Mouse (Mus musculus): ENCODE results near the gene Rps11. TPM values are rescaled to one million over a fixed set of nuclear protein-coding genes. Genes with fewer than 3 reads are reported as not detected.

The Rps11 gene
- polyA plus RNA-seq, 1 experiment from 2014 or later = 1,523 TPM

- Histone ChIP-seq H3K9ac (no peak overlapping the region), H3K27me3 (peaks cover 58% of the 10 kb centered on the region), H3K4me3 (replicated peaks) (peak overlapping the region; percentile 47; the same call in 1 of the 2 replicates), H3K9me3 (replicated peaks) (no peaks in the 10 kb centered on the region), H3K4me2 (replicated peaks) (0 out of 2 replicates have a peak overlapping the region, but pooled peaks have one; percentile 81), H3K27ac (replicated peaks) (no peak overlapping the region), H3K4me1 (peaks cover 21% of the 10 kb centered on the region), H3K36me3 (peaks cover 26% of the 10 kb centered on the region)
- no peak for ATAC-seq (ENCODE audit: insufficient number of reproducible peaks, low FRiP score, low TSS enrichment, low read depth)
- WGBS = 73% methylated on average over 9 of the region's 9 CpGs
Measured at GRCm38 (mm10) chr7:45162996-45163615, 38.9 kb upstream of the Rps11 start.

GRCm38 (mm10) chr7:45162551-45162950 is 38.3 kb upstream of the Rps11 start:
- Histone ChIP-seq H3K36me3 (peaks cover 27% of the 10 kb centered on the region), H3K9me3 (replicated peaks) (no peaks in the 10 kb centered on the region), H3K9ac (no peak overlapping the region), H3K4me3 (replicated peaks) (peak overlapping the region; percentile 47), H3K4me1 (peaks cover 21% of the 10 kb centered on the region), H3K4me2 (replicated peaks) (peak overlapping the region; percentile 81), H3K27ac (replicated peaks) (no peak overlapping the region), H3K27me3 (peaks cover 52% of the 10 kb centered on the region)
- ATAC-seq (ENCODE audit: insufficient number of reproducible peaks, low FRiP score, low TSS enrichment, low read depth) = no peak
- WGBS = 21% methylated on average over 6 of the region's 6 CpGs

- Histone ChIP-seq H3K4me1 (peaks cover 21% of the 10 kb centered on the region), H3K9me3 (replicated peaks) (no peaks in the 10 kb centered on the region), H3K27ac (replicated peaks) (peak overlapping the region; percentile 55), H3K4me3 (replicated peaks) (peak overlapping the region; percentile 47), H3K27me3 (peaks cover 45% of the 10 kb centered on the region), H3K4me2 (replicated peaks) (peak overlapping the region; percentile 81), H3K9ac (no peak overlapping the region), H3K36me3 (peaks cover 27% of the 10 kb centered on the region)
- peak; percentile 89 for ATAC-seq (ENCODE audit: insufficient number of reproducible peaks, low FRiP score, low TSS enrichment, low read depth)
- WGBS = 3% methylated on average over 35 of the region's 35 CpGs
Measured at GRCm38 (mm10) chr7:45161612-45162473, 37.6 kb upstream of the Rps11 start.

- WGBS = 91% methylated on average over 3 of the region's 3 CpGs
- Histone ChIP-seq H3K9ac (no peak overlapping the region), H3K4me3 (replicated peaks) (no peak overlapping the region), H3K4me1 (peaks cover 21% of the 10 kb centered on the region), H3K4me2 (replicated peaks) (no peak overlapping the region), H3K27ac (replicated peaks) (no peak overlapping the region), H3K27me3 (peaks cover 35% of the 10 kb centered on the region), H3K9me3 (replicated peaks) (no peaks in the 10 kb centered on the region), H3K36me3 (peaks cover 31% of the 10 kb centered on the region)
- ATAC-seq (ENCODE audit: insufficient number of reproducible peaks, low FRiP score, low TSS enrichment, low read depth) = no peak
Measured at GRCm38 (mm10) chr7:45160866-45161265, 36.6 kb upstream of the Rps11 start.

GRCm38 (mm10) chr7:45160316-45160800 is 36.1 kb upstream of the Rps11 start:
- WGBS = 91% methylated on average over 6 of the region's 6 CpGs
- H3K27me3 ChIP-seq = peaks cover 30% of the 10 kb centered on the region
- no peak overlapping the region for H3K9ac ChIP-seq
- no peak overlapping the region for H3K27ac ChIP-seq (replicated peaks)
- peaks cover 31% of the 10 kb centered on the region for H3K36me3 ChIP-seq
- H3K4me3 ChIP-seq (replicated peaks) = no peak overlapping the region
- ATAC-seq (ENCODE audit: insufficient number of reproducible peaks, low FRiP score, low TSS enrichment, low read depth) = no peak
- no peak overlapping the region for H3K4me2 ChIP-seq (replicated peaks)
- H3K9me3 ChIP-seq (replicated peaks) = no peaks in the 10 kb centered on the region
- H3K4me1 ChIP-seq = peaks cover 24% of the 10 kb centered on the region

GRCm38 (mm10) chr7:45158991-45159390 is 34.8 kb upstream of the Rps11 start:
- no peaks in the 10 kb centered on the region for H3K9me3 ChIP-seq (replicated peaks)
- H3K27ac ChIP-seq (replicated peaks) = no peak overlapping the region
- peaks cover 31% of the 10 kb centered on the region for H3K36me3 ChIP-seq
- WGBS = 93% methylated on average over 6 of the region's 6 CpGs
- H3K4me1 ChIP-seq = peaks cover 28% of the 10 kb centered on the region
- no peak for ATAC-seq (ENCODE audit: insufficient number of reproducible peaks, low FRiP score, low TSS enrichment, low read depth)
- H3K4me2 ChIP-seq (replicated peaks) = no peak overlapping the region
- no peak overlapping the region for H3K9ac ChIP-seq
- peaks cover 17% of the 10 kb centered on the region for H3K27me3 ChIP-seq
- no peak overlapping the region for H3K4me3 ChIP-seq (replicated peaks)

GRCm38 (mm10) chr7:45157459-45157858 is 33.2 kb upstream of the Rps11 start:
- H3K4me3 ChIP-seq (replicated peaks) = no peak overlapping the region
- H3K4me1 ChIP-seq = peaks cover 19% of the 10 kb centered on the region
- 80% methylated on average over 14 of the region's 14 CpGs for WGBS

GRCm38 (mm10) chr7:45156206-45156605 is 32.0 kb upstream of the Rps11 start:
- H3K9ac ChIP-seq = no peak overlapping the region
- no peaks in the 10 kb centered on the region for H3K9me3 ChIP-seq (replicated peaks)
- H3K27ac ChIP-seq (replicated peaks) = no peak overlapping the region
- H3K4me1 ChIP-seq = peaks cover 17% of the 10 kb centered on the region
- no peak for ATAC-seq (ENCODE audit: insufficient number of reproducible peaks, low FRiP score, low TSS enrichment, low read depth)
- no peak overlapping the region for H3K4me3 ChIP-seq (replicated peaks)
- no peak overlapping the region for H3K4me2 ChIP-seq (replicated peaks)
- no peaks in the 10 kb centered on the region for H3K27me3 ChIP-seq
- WGBS = 95% methylated on average over 15 of the region's 15 CpGs
- H3K36me3 ChIP-seq = peaks cover 31% of the 10 kb centered on the region

More at GRCm38 (mm10) chr7:45157459-45157858, 33.2 kb upstream of the Rps11 start:
- no peak for ATAC-seq (ENCODE audit: insufficient number of reproducible peaks, low FRiP score, low TSS enrichment, low read depth)
- Histone ChIP-seq H3K27me3 (peaks cover 1% of the 10 kb centered on the region; the same call in 1 of the 2 replicates), H3K9ac (no peak overlapping the region), H3K27ac (replicated peaks) (no peak overlapping the region), H3K4me2 (replicated peaks) (no peak overlapping the region), H3K9me3 (replicated peaks) (no peaks in the 10 kb centered on the region), H3K36me3 (peaks cover 31% of the 10 kb centered on the region)

- H3K27ac ChIP-seq (replicated peaks) = peak overlapping the region; percentile 98
- H3K4me3 ChIP-seq (replicated peaks) = no peak overlapping the region
- no peaks in the 10 kb centered on the region for H3K27me3 ChIP-seq
- H3K4me1 ChIP-seq = peaks cover 24% of the 10 kb centered on the region
- no peak overlapping the region for H3K9ac ChIP-seq
- WGBS = 79% methylated on average over 9 of the region's 9 CpGs
- H3K36me3 ChIP-seq = peaks cover 28% of the 10 kb centered on the region
- H3K9me3 ChIP-seq (replicated peaks) = no peaks in the 10 kb centered on the region
- H3K4me2 ChIP-seq (replicated peaks) = 0 out of 2 replicates have a peak overlapping the region, but pooled peaks have one; percentile 70
- ATAC-seq (ENCODE audit: insufficient number of reproducible peaks, low FRiP score, low TSS enrichment, low read depth) = no peak
Measured at GRCm38 (mm10) chr7:45155590-45155989, 31.4 kb upstream of the Rps11 start.

- 0 out of 2 replicates have a peak, but pooled peaks have one; percentile 8 for ATAC-seq (ENCODE audit: insufficient number of reproducible peaks, low FRiP score, low TSS enrichment, low read depth)
- Histone ChIP-seq H3K27me3 (no peaks in the 10 kb centered on the region), H3K4me2 (replicated peaks) (peak overlapping the region; percentile 70), H3K4me3 (replicated peaks) (peak overlapping the region; percentile 75), H3K4me1 (peaks cover 26% of the 10 kb centered on the region), H3K36me3 (peaks cover 24% of the 10 kb centered on the region), H3K9me3 (replicated peaks) (no peaks in the 10 kb centered on the region), H3K27ac (replicated peaks) (peak overlapping the region; percentile 98), H3K9ac (no peak overlapping the region)
- 70% methylated on average over 12 of the region's 12 CpGs for WGBS
Measured at GRCm38 (mm10) chr7:45154993-45155514, 30.8 kb upstream of the Rps11 start.

All from embryonic facial prominence, embryonic 15.5 days (tissue).